Mouse (Mus musculus) left cerebral cortex, adult 2 months (tissue): ENCODE data around the gene Nectin3. TPM values are rescaled to one million over a fixed set of nuclear protein-coding genes. Genes with fewer than 3 reads are reported as not detected.
"Not testable (repeated sequence)": the region's sequence is repeated elsewhere in the genome, so short reads cannot be mapped to it uniquely, and the experiment has no call there.

Source experiments
- DNase-seq, 2 experiments: peaks; one replicate each; pipeline ENCODE4 v3.0.0; 2021 to 2022; ENCODE audit warnings: low spot score in 2 of 2, mixed read lengths in 1 of 2; ENCODE audit errors: extremely low spot score in 1 of 2
- H3K27ac ChIP-seq: fragments of 200-600 bp; 2 replicates; pipeline ENCODE4 v1.8.1; 2022
- H3K4me3 ChIP-seq: fragments of 200-600 bp; 2 replicates; pipeline ENCODE4 v1.8.1; 2022
- CTCF ChIP-seq: fragments of 200-600 bp; IDR thresholded peaks from 2 replicates; pipeline ENCODE4 v1.8.1; 2022; ENCODE audit warnings: antibody characterized with exemption, mild to moderate bottlenecking, moderate library complexity
- intact Hi-C: fragments of 180-260 bp; cut with DNase I; formaldehyde crosslinking; loops from one replicate; pipeline ENCODE4 v1.15.1; 2025
- total RNA-seq, 2 experiments: library from RNA; stranded (reverse); gene quantifications; 2 replicates each; pipeline ENCODE4 v1.2.3; 2021

The Nectin3 gene
- total RNA-seq, 2 experiments from 2014 or later = 51.2 to 63.8 TPM

- Histone ChIP-seq H3K4me3 (no peak overlapping the region), H3K27ac (no peak overlapping the region)
- intact Hi-C loops = no loop called here
- DNase-seq = no peak
- TF ChIP-seq CTCF = no peak
Observed at GRCm38 (mm10) chr16:46410053-46410738, 88.1 kb downstream of the Nectin3 start.

- intact Hi-C loops = no loop called here
- H3K27ac ChIP-seq = no peak overlapping the region
- no peak for TF ChIP-seq CTCF
- DNase-seq = no peak
- H3K4me3 ChIP-seq = no peak overlapping the region
Observed at GRCm38 (mm10) chr16:46407997-46408396, 90.3 kb downstream of the Nectin3 start.

- Histone ChIP-seq H3K27ac (no peak overlapping the region), H3K4me3 (no peak overlapping the region)
- TF ChIP-seq CTCF = no peak
- no peak for DNase-seq
- intact Hi-C loops = no loop called here
Observed at GRCm38 (mm10) chr16:46406844-46407639, 91.3 kb downstream of the Nectin3 start.

GRCm38 (mm10) chr16:46397945-46398344, 100.4 kb downstream of the Nectin3 start:
- intact Hi-C loops = no loop called here
- TF ChIP-seq CTCF = no peak; the same call in 1 of the 2 replicates
- H3K4me3 ChIP-seq = no peak overlapping the region
- H3K27ac ChIP-seq = no peak overlapping the region
- no peak for DNase-seq

- DNase-seq = no peak
- intact Hi-C loops = loop anchor here (10.0 kb wide), 1 partner anchor 215 kb away; no protein-coding TSS in a partner anchor
- Histone ChIP-seq H3K27ac (no peak overlapping the region), H3K4me3 (no peak overlapping the region)
- no peak for TF ChIP-seq CTCF
Observed at GRCm38 (mm10) chr16:46389415-46390033, 108.8 kb downstream of the Nectin3 start.

GRCm38 (mm10) chr16:46388527-46389414, 109.6 kb downstream of the Nectin3 start:
- DNase-seq = no peak
- intact Hi-C loops = loop anchor here (10.0 kb wide), 1 partner anchor 214 kb away; no protein-coding TSS in a partner anchor
- H3K27ac ChIP-seq = no peak overlapping the region

GRCm38 (mm10) chr16:46384279-46384678, 114.0 kb downstream of the Nectin3 start:
- Histone ChIP-seq H3K4me3 (no peak overlapping the region), H3K27ac (no peak overlapping the region)
- DNase-seq = no peak
- TF ChIP-seq CTCF = no peak
- intact Hi-C loops = loop anchor here (10.0 kb wide), 1 partner anchor 209 kb away; no protein-coding TSS in a partner anchor

More at GRCm38 (mm10) chr16:46388527-46389414, 109.6 kb downstream of the Nectin3 start:
- H3K4me3 ChIP-seq = no peak overlapping the region
- TF ChIP-seq CTCF = no peak

- Histone ChIP-seq H3K27ac (no peak overlapping the region), H3K4me3 (no peak overlapping the region)
- intact Hi-C loops = loop anchor here (10.0 kb wide), 1 partner anchor 209 kb away; no protein-coding TSS in a partner anchor
- no peak for TF ChIP-seq CTCF
- peak in 1 of 2 experiments; percentile 41 for DNase-seq
Observed at GRCm38 (mm10) chr16:46383344-46383743, 115.0 kb downstream of the Nectin3 start.

- no peak overlapping the region for H3K4me3 ChIP-seq
- H3K27ac ChIP-seq = peak overlapping the region; percentile 16; the same call in 1 of the 2 replicates
- no peak for TF ChIP-seq CTCF
- intact Hi-C loops = no loop called here
- DNase-seq = no peak
Observed at GRCm38 (mm10) chr16:46376575-46376974, 121.8 kb downstream of the Nectin3 start.

GRCm38 (mm10) chr16:46362022-46362421, 136.3 kb downstream of the Nectin3 start:
- Histone ChIP-seq H3K4me3 (no peak overlapping the region), H3K27ac (no peak overlapping the region)
- no peak for TF ChIP-seq CTCF
- no peak for DNase-seq
- intact Hi-C loops = no loop called here

- H3K4me3 ChIP-seq, H3K27ac ChIP-seq, intact Hi-C loops, DNase-seq: not testable (repeated sequence)
Observed at GRCm38 (mm10) chr16:46357658-46358057, 140.7 kb downstream of the Nectin3 start.
